Mouse (Mus musculus): ENCODE measurements around the gene Olfr628.

GRCm38 (mm10) chr7:103714371-103714770 is 15.8 kb upstream of the Olfr628 start, which contains the start of gene Olfr243:
- TF ChIP-seq CTCF (IDR thresholded peaks at IDR 0.05; ENCODE audit: control insufficient read depth, insufficient read depth, insufficient replicate concordance, low read depth, low read length) (no peak), POLR2A (IDR thresholded peaks at IDR 0.05; ENCODE audit: control insufficient read depth, low read depth, low read length) (no peak)
